In the genomic region with DNA sequence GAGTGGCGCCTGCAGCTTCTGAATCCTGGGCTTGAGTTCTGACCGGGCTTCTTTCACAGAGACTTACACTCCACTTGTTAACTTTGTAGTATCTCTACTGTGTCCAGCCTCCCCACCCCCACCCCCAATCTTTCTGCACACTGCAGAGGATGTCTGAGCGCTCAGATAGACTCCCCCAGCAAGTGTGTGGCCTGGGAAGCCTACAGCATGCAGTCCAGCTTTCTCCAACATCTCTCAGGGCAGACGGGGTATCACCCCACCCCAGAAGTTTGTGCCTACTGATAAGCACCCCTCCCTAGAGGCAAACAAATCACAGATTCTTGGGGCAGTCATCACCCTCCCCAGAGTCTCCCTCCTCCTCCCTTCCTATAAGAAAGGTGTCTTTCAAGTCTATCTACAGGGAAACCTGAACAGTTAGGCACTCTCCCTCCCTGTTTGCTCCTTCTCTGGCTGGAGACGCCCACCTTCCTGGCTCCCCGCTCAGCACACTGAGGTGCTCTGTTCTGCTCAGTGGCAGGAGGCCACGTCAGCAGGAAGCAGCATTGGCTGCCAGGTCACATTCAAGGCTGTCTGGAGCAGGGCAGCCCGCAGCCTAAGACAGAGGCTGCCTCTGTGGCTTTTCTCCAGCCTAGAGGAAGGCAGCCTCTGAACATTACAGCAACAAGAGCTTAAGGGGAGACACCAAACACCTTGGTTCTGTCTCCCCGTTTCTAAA, we compare ENCODE assay signal across 8 mouse cellular contexts.
DNase-seq lines count a peak whose midpoint lies in the region; ATAC-seq and TF ChIP-seq lines count a peak whose summit lies in the region.

No protein-coding gene starts in this region.

- no peaks in the 10 kb centered on the region for H3K36me3 ChIP-seq in forebrain, embryonic 14.5 days (ENCODE audit: control insufficient read depth, insufficient read depth, low read length)
- no peaks in the 10 kb centered on the region for H3K36me3 ChIP-seq in lung, postnatal 0 days (ENCODE audit: insufficient read depth, low read length)
- H3K36me3 ChIP-seq in stomach, embryonic 14.5 days (ENCODE audit: control insufficient read depth, insufficient read depth, low read length), result no peaks in the 10 kb centered on the region

- H3K4me1 ChIP-seq in forebrain, embryonic 14.5 days (ENCODE audit: control insufficient read depth, insufficient read depth, low read length), result no peaks in the 10 kb centered on the region; the same call in 1 of the 2 replicates
- H3K4me1 ChIP-seq in lung, postnatal 0 days (ENCODE audit: insufficient read depth, low read depth, low read length), result peaks cover 2% of the 10 kb centered on the region; the same call in 1 of the 2 replicates
- peaks cover 21% of the 10 kb centered on the region for H3K4me1 ChIP-seq in stomach, embryonic 14.5 days (ENCODE audit: control insufficient read depth, insufficient read depth, low read length)

- peak; percentile 38 to 60 for DNase-seq in urinary bladder, postnatal 36 days (ENCODE audit: low spot score in 2 of 2)
- no peak for DNase-seq in urinary bladder, adult 18-20 months (ENCODE audit: low spot score in 2 of 2)
- peak; percentile 46 for DNase-seq in forebrain, embryonic 14.5 days (ENCODE audit: low spot score)
- peak; percentile 62 to 74 for DNase-seq in heart, postnatal 14 days
- peak; percentile 64 to 86 for DNase-seq in kidney, postnatal 25 days
- peak; percentile 74 for DNase-seq in lung, postnatal 0 days (ENCODE audit: low spot score)
- no peak for DNase-seq in retina, embryonic 14.5 days (ENCODE audit: low spot score)

- no peak overlapping the region for H3K4me3 ChIP-seq in forebrain, embryonic 14.5 days (ENCODE audit: low read depth, low read length)
- no peak overlapping the region for H3K4me3 ChIP-seq in lung, postnatal 0 days (ENCODE audit: low read depth, low read length)
- H3K4me3 ChIP-seq in stomach, embryonic 14.5 days (ENCODE audit: low read depth, low read length), result no peak overlapping the region

- H3K9me3 ChIP-seq in forebrain, embryonic 14.5 days (replicated peaks; ENCODE audit: control insufficient read depth, low read length), result no peaks in the 10 kb centered on the region
- H3K9me3 ChIP-seq in lung, postnatal 0 days (ENCODE audit: low read length), result no peaks in the 10 kb centered on the region
- no peaks in the 10 kb centered on the region for H3K9me3 ChIP-seq in stomach, embryonic 14.5 days (ENCODE audit: control insufficient read depth, low read depth, low read length)

- no peaks in the 10 kb centered on the region for H3K27me3 ChIP-seq in forebrain, embryonic 14.5 days (replicated peaks; ENCODE audit: control insufficient read depth, insufficient read depth, low read length)
- H3K27me3 ChIP-seq in lung, postnatal 0 days (replicated peaks; ENCODE audit: insufficient read depth, low read length), result no peaks in the 10 kb centered on the region
- no peaks in the 10 kb centered on the region for H3K27me3 ChIP-seq in stomach, embryonic 14.5 days (ENCODE audit: control insufficient read depth, insufficient read depth, low read length)

- intact Hi-C loops in heart, postnatal 14 days (cut with DNase I), result no loop called here

- H3K4me2 ChIP-seq in forebrain, embryonic 14.5 days (ENCODE audit: low read length), result no peak overlapping the region
- no peak overlapping the region for H3K4me2 ChIP-seq in lung, postnatal 0 days (replicated peaks; ENCODE audit: low read depth, low read length)
- no peak overlapping the region for H3K4me2 ChIP-seq in stomach, embryonic 14.5 days (replicated peaks; ENCODE audit: low read depth, low read length)

- no peak for TF ChIP-seq CTCF in lung, postnatal 0 days (IDR thresholded peaks at IDR 0.05)

- H3K9ac ChIP-seq in forebrain, embryonic 14.5 days (ENCODE audit: low read length), result no peak overlapping the region
- no peak overlapping the region for H3K9ac ChIP-seq in lung, postnatal 0 days (replicated peaks; ENCODE audit: low read depth)
- no peak overlapping the region for H3K9ac ChIP-seq in stomach, embryonic 14.5 days (replicated peaks; ENCODE audit: low read depth, low read length)

- peak; percentile 84 for ATAC-seq in forebrain, embryonic 14.5 days
- peak; percentile 86 for ATAC-seq in lung, postnatal 0 days
- peak; percentile 93 for ATAC-seq in stomach, embryonic 14.5 days (ENCODE audit: insufficient number of reproducible peaks, insufficient read depth, low FRiP score, low read depth)

- H3K27ac ChIP-seq in forebrain, embryonic 14.5 days (ENCODE audit: low read depth, low read length), result no peak overlapping the region
- H3K27ac ChIP-seq in lung, postnatal 0 days (ENCODE audit: low read length), result peak overlapping the region; percentile 62
- peak overlapping the region; percentile 59 for H3K27ac ChIP-seq in stomach, embryonic 14.5 days (ENCODE audit: low read length)

- no peak for TF ChIP-seq EP300 in lung, postnatal 0 days (IDR thresholded peaks at IDR 0.05)

- WGBS in forebrain, embryonic 14.5 days, result 59% methylated on average over 9 of the region's 9 CpGs
- WGBS in lung, postnatal 0 days, result 38% methylated on average over 9 of the region's 9 CpGs
- 35% methylated on average over 9 of the region's 9 CpGs for WGBS in stomach, embryonic 14.5 days

Comparison
In these comparisons a context has a peak if more than half of its experiments do, and no peak if none do; other contexts are left out.
1. DNase-seq: peak in urinary bladder, postnatal 36 days (2 of 2), forebrain, embryonic 14.5 days (single experiment), heart, postnatal 14 days (2 of 2), kidney, postnatal 25 days (2 of 2) and lung, postnatal 0 days (single experiment); none in urinary bladder, adult 18-20 months (0 of 2) and retina, embryonic 14.5 days (single experiment).
2. Peak in every context shown above with its lines, with median percentiles within 50 percentile points of each other: ATAC-seq.